Mouse (Mus musculus) ES-Bruce4 (cell line): ENCODE measurements at regions not wholly inside any gene's neighbourhood (a gene's known extent, or its start where the extent isn't known, plus 50 kb on each side); places are given as distances from the start of the nearest gene placed in this dataset.

ENCODE experiments used
- H3K27ac ChIP-seq: 2 replicates; pipeline ENCODE4 v1.5.1; 2012; ENCODE audit warnings: low read length, inconsistent platforms; ENCODE audit not compliant: insufficient read depth
- H3K27me3 ChIP-seq: 2 replicates; pipeline ENCODE4 v1.6.1; 2012; ENCODE audit warnings: mild to moderate bottlenecking, low read length, inconsistent platforms; ENCODE audit not compliant: control insufficient read depth, poor library complexity, insufficient read depth, severe bottlenecking
- H3K36me3 ChIP-seq: 2 replicates; pipeline ENCODE4 v1.6.1; 2012; ENCODE audit warnings: inconsistent platforms, mild to moderate bottlenecking, low read length, moderate library complexity; ENCODE audit not compliant: control insufficient read depth, poor library complexity, insufficient read depth, severe bottlenecking
- H3K4me1 ChIP-seq: one replicate; pipeline ENCODE4 v1.8.1; 2011; ENCODE audit warnings: low read length; ENCODE audit not compliant: control insufficient read depth, insufficient read depth
- H3K4me3 ChIP-seq: 2 replicates; pipeline ENCODE4 v1.5.1; 2011; ENCODE audit warnings: low read depth, mild to moderate bottlenecking, low read length
- H3K9ac ChIP-seq: 2 replicates; pipeline ENCODE4 v1.6.1; 2012; ENCODE audit warnings: low read depth, mild to moderate bottlenecking, inconsistent platforms; ENCODE audit not compliant: poor library complexity, severe bottlenecking
- H3K9me3 ChIP-seq: replicated peaks from 2 replicates; pipeline ENCODE4 v1.6.1; 2012; ENCODE audit warnings: mild to moderate bottlenecking, low read length, inconsistent platforms; ENCODE audit not compliant: control insufficient read depth, poor library complexity, insufficient read depth, severe bottlenecking
- CTCF ChIP-seq: IDR thresholded peaks from one replicate; pipeline ENCODE4 v1.8.1; 2011; ENCODE audit warnings: low read depth, low read length
- EP300 ChIP-seq: IDR thresholded peaks from 2 replicates; pipeline ENCODE4 v1.6.1; 2011; ENCODE audit warnings: low read depth, low read length; ENCODE audit not compliant: insufficient read depth
- POLR2A ChIP-seq: IDR thresholded peaks from one replicate; pipeline ENCODE4 v1.8.1; 2011; ENCODE audit warnings: low read length; ENCODE audit not compliant: insufficient read depth

- peak; percentile 72; the same call in 1 of the 2 replicates for TF ChIP-seq EP300
- TF ChIP-seq POLR2A: no peak
- no peaks in the 10 kb centered on the region for H3K27me3 ChIP-seq
- no peak overlapping the region for H3K27ac ChIP-seq
- H3K4me3 ChIP-seq: no peak overlapping the region
- H3K4me1 ChIP-seq: peaks cover 5% of the 10 kb centered on the region
- no peaks in the 10 kb centered on the region for H3K36me3 ChIP-seq
- H3K9ac ChIP-seq: no peak overlapping the region
- H3K9me3 ChIP-seq: no peaks in the 10 kb centered on the region
These were observed 535.4 kb upstream of the Vstm2b start for GRCm38 (mm10) chr7:40362719-40363118.

GRCm38 (mm10) chr7:40372713-40373112 is 525.4 kb upstream of the Vstm2b start:
- Histone ChIP-seq H3K9me3 (no peaks in the 10 kb centered on the region), H3K4me1 (no peaks in the 10 kb centered on the region), H3K4me3 (no peak overlapping the region), H3K27ac (no peak overlapping the region), H3K36me3 (no peaks in the 10 kb centered on the region), H3K9ac (no peak overlapping the region), H3K27me3 (no peaks in the 10 kb centered on the region)
- TF ChIP-seq POLR2A (no peak), EP300 (no peak), CTCF (no peak)

DNA sequence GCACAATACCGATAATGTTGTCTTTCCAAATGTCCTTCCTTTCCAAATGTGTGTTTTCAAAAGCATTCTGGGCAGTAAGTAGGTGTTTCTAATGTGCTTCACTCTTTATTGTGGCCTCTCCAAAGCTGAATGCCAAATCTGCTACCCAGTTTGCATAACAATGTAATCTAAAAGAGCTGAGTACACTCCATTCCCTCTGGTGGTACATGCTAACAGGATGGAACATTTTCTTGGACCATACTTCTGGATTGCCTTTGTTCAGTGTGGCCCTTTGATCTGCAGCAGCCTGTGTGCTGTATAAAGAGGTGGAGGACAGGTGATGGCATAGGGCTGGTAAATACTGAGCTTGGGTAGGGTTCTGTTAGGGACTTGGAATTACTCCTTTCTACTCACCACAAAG is 520.3 kb upstream of the Vstm2b start:
- H3K4me3 ChIP-seq: no peak overlapping the region
- H3K36me3 ChIP-seq: no peaks in the 10 kb centered on the region
- H3K27ac ChIP-seq: no peak overlapping the region
- H3K9ac ChIP-seq: no peak overlapping the region
- no peaks in the 10 kb centered on the region for H3K4me1 ChIP-seq
- TF ChIP-seq EP300 (no peak), CTCF (no peak), POLR2A (no peak)
- H3K27me3 ChIP-seq: no peaks in the 10 kb centered on the region
- no peaks in the 10 kb centered on the region for H3K9me3 ChIP-seq

DNA sequence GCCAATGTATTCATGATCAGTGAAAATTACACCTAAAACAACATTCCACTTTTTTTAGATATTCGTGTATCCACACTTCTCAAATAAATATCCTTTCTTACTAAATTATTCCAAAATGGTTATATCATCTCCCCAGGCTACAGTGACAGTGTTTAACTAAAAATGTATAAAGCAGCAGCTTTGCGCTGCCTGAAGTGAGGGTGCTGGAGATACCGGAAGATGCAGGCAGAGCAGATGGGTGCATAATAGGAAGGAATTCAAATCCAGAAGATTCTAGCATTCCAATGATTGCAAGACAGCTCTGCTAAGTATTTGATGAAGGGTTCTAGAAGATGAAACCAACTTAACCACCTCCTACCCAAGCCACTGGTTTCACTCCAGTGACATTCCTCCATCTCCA is 516.9 kb upstream of the Vstm2b start:
- Histone ChIP-seq H3K27me3 (no peaks in the 10 kb centered on the region), H3K4me3 (no peak overlapping the region), H3K36me3 (no peaks in the 10 kb centered on the region), H3K4me1 (no peaks in the 10 kb centered on the region), H3K9ac (no peak overlapping the region), H3K9me3 (no peaks in the 10 kb centered on the region), H3K27ac (no peak overlapping the region)
- no peak for TF ChIP-seq CTCF
- TF ChIP-seq POLR2A: no peak
- no peak for TF ChIP-seq EP300

- TF ChIP-seq CTCF (no peak), POLR2A (no peak), EP300 (no peak)
- Histone ChIP-seq H3K9ac (no peak overlapping the region), H3K27ac (no peak overlapping the region), H3K4me3 (no peak overlapping the region), H3K36me3 (no peaks in the 10 kb centered on the region), H3K9me3 (no peaks in the 10 kb centered on the region), H3K4me1 (no peaks in the 10 kb centered on the region), H3K27me3 (no peaks in the 10 kb centered on the region)
These were observed 510.0 kb upstream of the Vstm2b start for GRCm38 (mm10) chr7:40388152-40388551.

DNA sequence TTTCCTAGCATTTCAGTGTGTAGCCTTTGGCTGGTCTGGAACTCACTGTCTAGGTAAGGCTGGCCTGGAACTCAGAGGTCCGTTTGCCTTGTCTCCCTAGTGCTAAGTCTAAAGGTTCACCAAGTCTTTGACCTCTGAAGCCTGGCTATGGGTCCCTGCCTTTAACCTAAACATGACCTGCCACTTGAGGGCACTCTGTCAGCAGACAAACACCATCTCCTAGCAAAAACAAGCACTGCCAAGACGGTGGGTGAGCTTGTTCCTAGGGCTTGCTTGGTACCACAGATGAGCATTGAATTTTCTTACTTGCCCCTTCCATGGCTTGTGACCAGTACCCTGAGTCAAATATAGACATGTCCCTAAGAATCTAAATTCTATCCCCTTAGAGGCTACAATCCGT is 508.3 kb upstream of the Vstm2b start:
- TF ChIP-seq EP300: no peak
- TF ChIP-seq CTCF: no peak
- no peak for TF ChIP-seq POLR2A
- no peak overlapping the region for H3K9ac ChIP-seq
- no peaks in the 10 kb centered on the region for H3K36me3 ChIP-seq
- no peaks in the 10 kb centered on the region for H3K4me1 ChIP-seq
- H3K4me3 ChIP-seq: no peak overlapping the region
- H3K27ac ChIP-seq: no peak overlapping the region
- H3K27me3 ChIP-seq: no peaks in the 10 kb centered on the region
- H3K9me3 ChIP-seq: no peaks in the 10 kb centered on the region

GRCm38 (mm10) chr7:40390927-40391326 is 507.2 kb upstream of the Vstm2b start:
- Histone ChIP-seq H3K36me3 (no peaks in the 10 kb centered on the region), H3K9me3 (no peaks in the 10 kb centered on the region), H3K9ac (no peak overlapping the region), H3K4me1 (no peaks in the 10 kb centered on the region), H3K27me3 (no peaks in the 10 kb centered on the region), H3K4me3 (no peak overlapping the region), H3K27ac (no peak overlapping the region)
- no peak for TF ChIP-seq POLR2A
- TF ChIP-seq CTCF: no peak
